Mouse (Mus musculus): Measurements from ENCODE around the gene Gatad2a. TPM values are rescaled to one million over a fixed set of nuclear protein-coding genes. Genes with fewer than 3 reads are reported as not detected.

Gatad2a gene
- total and polyA plus RNA-seq, 2 experiments from 2014 or later: 19.3 to 30.1 TPM

GRCm38 (mm10) chr8:69984876-69985553 is 11.2 kb downstream of the Gatad2a start:
- no peaks in the 10 kb centered on the region for H3K4me1 ChIP-seq (ENCODE audit: insufficient read depth, low read length)
- no peak overlapping the region for H3K4me2 ChIP-seq (ENCODE audit: low read depth, low read length, poor library complexity, severe bottlenecking)
- no peak overlapping the region for H3K27ac ChIP-seq (ENCODE audit: low read depth, low read length)
- no peaks in the 10 kb centered on the region for H3K9me3 ChIP-seq (ENCODE audit: low read length)
- DNase-seq (ENCODE audit: low spot score): no peak
- no peak for ATAC-seq (ENCODE audit: low FRiP score)
- no peak for TF ChIP-seq CTCF (IDR thresholded peaks at IDR 0.05)
- H3K4me3 ChIP-seq (ENCODE audit: low read depth, low read length): no peak overlapping the region
- no peak overlapping the region for H3K9ac ChIP-seq (replicated peaks; ENCODE audit: low read length, poor library complexity, severe bottlenecking)
- H3K27me3 ChIP-seq (ENCODE audit: insufficient read depth, low read length): no peaks in the 10 kb centered on the region
- no peaks in the 10 kb centered on the region for H3K36me3 ChIP-seq (ENCODE audit: insufficient read depth, low read length)
- 76% methylated on average over 2 of the region's 2 CpGs for WGBS

DNA sequence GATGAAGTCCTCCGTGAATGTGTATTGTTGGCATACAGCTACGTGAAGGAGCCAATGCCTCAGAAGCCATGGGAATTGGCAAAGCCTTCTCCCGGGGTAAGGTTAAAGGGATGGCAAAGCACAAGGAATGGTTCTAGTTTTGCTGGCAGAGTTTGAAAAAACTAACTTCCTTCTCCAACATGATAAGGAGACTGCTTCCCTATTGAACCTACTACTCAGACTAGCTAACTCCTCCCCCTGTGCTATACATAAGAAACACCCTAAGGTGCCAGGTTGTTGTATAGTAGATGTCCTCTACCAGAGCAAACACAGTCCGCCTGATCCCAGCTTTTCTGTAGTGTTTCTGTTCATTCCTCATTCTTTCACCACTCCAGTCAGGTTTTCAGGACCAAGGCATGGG is 17.7 kb downstream of the Gatad2a start:
- Histone ChIP-seq H3K9ac (replicated peaks; ENCODE audit: low read length, poor library complexity, severe bottlenecking) (no peak overlapping the region), H3K36me3 (ENCODE audit: insufficient read depth, low read length) (no peaks in the 10 kb centered on the region), H3K9me3 (ENCODE audit: low read length) (no peaks in the 10 kb centered on the region), H3K4me1 (ENCODE audit: insufficient read depth, low read length) (peaks cover 4% of the 10 kb centered on the region; the same call in 1 of the 2 replicates), H3K27me3 (ENCODE audit: insufficient read depth, low read length) (no peaks in the 10 kb centered on the region), H3K4me2 (ENCODE audit: low read depth, low read length, poor library complexity, severe bottlenecking) (no peak overlapping the region), H3K4me3 (ENCODE audit: low read depth, low read length) (no peak overlapping the region), H3K27ac (ENCODE audit: low read depth, low read length) (no peak overlapping the region)
- DNase-seq (ENCODE audit: low spot score) (no peak), ATAC-seq (ENCODE audit: low FRiP score) (no peak)
- 94% methylated on average over 4 of the region's 4 CpGs for WGBS
- TF ChIP-seq CTCF (IDR thresholded peaks at IDR 0.05): no peak

DNA sequence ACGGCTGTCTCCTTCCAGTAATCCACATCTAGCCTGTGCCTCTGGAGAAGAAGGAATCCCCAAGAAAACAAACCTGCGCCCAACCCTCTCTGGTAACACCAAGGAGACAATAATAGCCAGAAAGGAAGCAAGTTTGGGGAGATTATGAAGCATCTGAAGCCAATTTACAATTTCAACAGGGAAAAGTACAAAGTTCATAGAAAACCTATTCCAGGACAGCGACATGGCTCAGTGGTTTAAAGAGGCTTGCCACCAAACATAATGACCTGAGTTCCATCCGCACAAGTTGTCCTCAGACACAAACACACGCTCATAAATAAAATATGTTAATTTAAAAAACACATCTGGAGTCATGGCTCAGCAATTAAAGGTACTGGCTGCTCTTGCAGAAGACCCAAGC is 21.4 kb downstream of the Gatad2a start:
- Histone ChIP-seq H3K27me3 (ENCODE audit: insufficient read depth, low read length) (no peaks in the 10 kb centered on the region), H3K27ac (ENCODE audit: low read depth, low read length) (peak overlapping the region; percentile 26; the same call in 1 of the 2 replicates), H3K4me3 (ENCODE audit: low read depth, low read length) (peak overlapping the region; percentile 92), H3K4me2 (ENCODE audit: low read depth, low read length, poor library complexity, severe bottlenecking) (peak overlapping the region; percentile 89), H3K36me3 (ENCODE audit: insufficient read depth, low read length) (no peaks in the 10 kb centered on the region), H3K9me3 (ENCODE audit: low read length) (no peaks in the 10 kb centered on the region), H3K4me1 (ENCODE audit: insufficient read depth, low read length) (peaks cover 4% of the 10 kb centered on the region; the same call in 1 of the 2 replicates), H3K9ac (replicated peaks; ENCODE audit: low read length, poor library complexity, severe bottlenecking) (peak overlapping the region; percentile 51)
- WGBS: 38% methylated on average over 5 of the region's 5 CpGs
- ATAC-seq (ENCODE audit: low FRiP score) (no peak), DNase-seq (ENCODE audit: low spot score) (no peak)
- no peak for TF ChIP-seq CTCF (IDR thresholded peaks at IDR 0.05)

GRCm38 (mm10) chr8:69974194-69974614 is 22.0 kb downstream of the Gatad2a start:
- Histone ChIP-seq H3K9me3 (ENCODE audit: low read length) (no peaks in the 10 kb centered on the region), H3K27ac (ENCODE audit: low read depth, low read length) (peak overlapping the region; percentile 26; the same call in 1 of the 2 replicates)
- WGBS: 1% methylated on average over 18 of the region's 50 CpGs

DNA sequence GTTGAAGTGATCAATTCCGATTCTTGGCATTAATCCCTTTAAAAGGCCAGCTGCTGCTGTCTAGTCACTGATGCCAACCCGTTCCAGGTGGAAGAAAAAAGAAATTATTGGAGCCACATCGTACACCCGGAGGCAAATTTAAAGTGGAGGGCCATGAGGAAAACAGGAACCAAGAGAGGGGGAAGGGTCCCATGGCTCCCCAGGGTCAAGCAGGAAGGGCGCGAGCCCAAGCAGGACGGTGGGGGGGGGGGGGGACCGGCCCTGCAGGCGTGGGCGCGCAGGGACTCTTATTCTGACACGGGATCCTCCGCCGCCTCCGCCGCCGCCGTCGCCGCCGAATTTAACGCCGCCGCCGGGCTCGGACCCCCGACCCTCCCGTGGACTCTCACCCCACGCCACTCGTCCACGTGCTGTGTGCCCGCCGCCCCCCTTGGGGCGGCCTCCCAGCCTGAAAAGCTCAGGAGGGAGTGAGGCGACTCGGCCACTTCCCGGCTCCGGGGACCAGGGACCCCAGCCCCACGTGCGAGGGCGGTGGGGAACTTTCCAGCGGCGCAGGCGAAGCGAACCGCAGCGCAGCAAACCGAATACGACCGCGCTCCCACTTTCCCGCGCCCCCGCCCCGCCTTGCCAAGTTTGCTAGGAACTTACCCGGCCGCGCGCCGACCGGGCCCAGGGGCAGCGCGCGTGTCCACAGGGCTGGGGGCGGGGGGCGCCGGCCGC is 22.6 kb downstream of the Gatad2a start:
- DNase-seq (ENCODE audit: low spot score): peak; percentile 66
- Histone ChIP-seq H3K27ac (ENCODE audit: low read depth, low read length) (no peak overlapping the region; the same call in 1 of the 2 replicates), H3K4me2 (ENCODE audit: low read depth, low read length, poor library complexity, severe bottlenecking) (peak overlapping the region; percentile 89), H3K27me3 (ENCODE audit: insufficient read depth, low read length) (no peaks in the 10 kb centered on the region), H3K9me3 (ENCODE audit: low read length) (no peaks in the 10 kb centered on the region), H3K4me3 (ENCODE audit: low read depth, low read length) (peak overlapping the region; percentile 92), H3K9ac (replicated peaks; ENCODE audit: low read length, poor library complexity, severe bottlenecking) (peak overlapping the region; percentile 51), H3K36me3 (ENCODE audit: insufficient read depth, low read length) (no peaks in the 10 kb centered on the region), H3K4me1 (ENCODE audit: insufficient read depth, low read length) (peaks cover 4% of the 10 kb centered on the region; the same call in 1 of the 2 replicates)
- WGBS: 0% methylated on average over 34 of the region's 68 CpGs
- ATAC-seq (ENCODE audit: low FRiP score): peak; percentile 51
- TF ChIP-seq CTCF (IDR thresholded peaks at IDR 0.05): no peak

More at GRCm38 (mm10) chr8:69974194-69974614, 22.0 kb downstream of the Gatad2a start:
- Histone ChIP-seq H3K9ac (replicated peaks; ENCODE audit: low read length, poor library complexity, severe bottlenecking) (peak overlapping the region; percentile 51), H3K27me3 (ENCODE audit: insufficient read depth, low read length) (no peaks in the 10 kb centered on the region), H3K4me3 (ENCODE audit: low read depth, low read length) (peak overlapping the region; percentile 92), H3K36me3 (ENCODE audit: insufficient read depth, low read length) (no peaks in the 10 kb centered on the region), H3K4me1 (ENCODE audit: insufficient read depth, low read length) (peaks cover 4% of the 10 kb centered on the region; the same call in 1 of the 2 replicates), H3K4me2 (ENCODE audit: low read depth, low read length, poor library complexity, severe bottlenecking) (peak overlapping the region; percentile 89)
- DNase-seq (ENCODE audit: low spot score) (peak; percentile 84), ATAC-seq (ENCODE audit: low FRiP score) (peak; percentile 88)
- TF ChIP-seq CTCF (IDR thresholded peaks at IDR 0.05): no peak

DNA sequence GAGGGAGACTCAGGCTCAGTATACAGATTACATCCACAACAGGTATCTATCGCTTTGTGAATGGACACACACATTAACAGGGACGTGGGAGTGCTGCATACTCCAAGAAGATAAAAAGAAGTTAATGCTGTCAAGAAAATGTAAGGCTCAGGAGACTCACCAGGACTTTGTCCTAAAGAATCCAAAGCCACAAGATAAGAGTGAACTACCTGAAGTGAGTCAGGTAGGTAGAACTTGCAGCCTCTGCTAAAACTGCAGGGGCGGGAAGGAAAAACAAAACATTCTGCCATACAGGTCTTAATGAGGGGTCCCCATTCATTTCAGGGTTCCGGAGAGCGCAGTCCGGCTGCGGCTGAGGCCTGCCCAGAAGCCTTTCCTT is 23.1 kb downstream of the Gatad2a start:
- Histone ChIP-seq H3K36me3 (ENCODE audit: insufficient read depth, low read length) (no peaks in the 10 kb centered on the region), H3K27ac (ENCODE audit: low read depth, low read length) (no peak overlapping the region), H3K9me3 (ENCODE audit: low read length) (no peaks in the 10 kb centered on the region), H3K4me3 (ENCODE audit: low read depth, low read length) (peak overlapping the region; percentile 92), H3K9ac (replicated peaks; ENCODE audit: low read length, poor library complexity, severe bottlenecking) (peak overlapping the region; percentile 51), H3K4me1 (ENCODE audit: insufficient read depth, low read length) (peaks cover 4% of the 10 kb centered on the region; the same call in 1 of the 2 replicates), H3K27me3 (ENCODE audit: insufficient read depth, low read length) (no peaks in the 10 kb centered on the region), H3K4me2 (ENCODE audit: low read depth, low read length, poor library complexity, severe bottlenecking) (peak overlapping the region; percentile 89)
- no peak for TF ChIP-seq CTCF (IDR thresholded peaks at IDR 0.05)
- DNase-seq (ENCODE audit: low spot score) (no peak), ATAC-seq (ENCODE audit: low FRiP score) (no peak)
- 11% methylated on average over 7 of the region's 7 CpGs for WGBS

Data from midbrain, postnatal 0 days (tissue).